Mouse (Mus musculus): ENCODE results near the gene Ncan.

GRCm38 (mm10) chr8:70057721-70058120 lies 63.0 kb downstream of the Ncan start:
- TF ChIP-seq GATA1 (IDR thresholded peaks at IDR 0.05; ENCODE audit: low read length) = no peak
- TF ChIP-seq TAL1 (IDR thresholded peaks at IDR 0.05; ENCODE audit: low read length) = no peak

Measured in erythroblast, embryonic 14.5 days (primary cell).